Mouse (Mus musculus) embryonic facial prominence, embryonic 13.5 days (tissue): Measurements from ENCODE around the gene Izumo1. TPM values are rescaled to one million over a fixed set of nuclear protein-coding genes. Genes with fewer than 3 reads are reported as not detected.

Experiments
- ATAC-seq: fragments of 200-750 bp; cut with Nextera tagmentation; 2 replicates; pipeline ENCODE4 v1.8.0; 2017; ENCODE audit warnings: low read depth; ENCODE audit not compliant: insufficient number of reproducible peaks, insufficient read depth, low FRiP score, low TSS enrichment
- H3K27ac ChIP-seq: fragments of 300-500 bp; sonication (generic); 2 replicates; pipeline ENCODE4 v1.5.1; 2015; ENCODE audit warnings: moderate library complexity, mild to moderate bottlenecking, inconsistent platforms
- H3K27me3 ChIP-seq: fragments of 300-500 bp; sonication (generic); 2 replicates; pipeline ENCODE4 v1.6.1; 2015; ENCODE audit warnings: mild to moderate bottlenecking, inconsistent platforms
- H3K36me3 ChIP-seq: fragments of 300-500 bp; sonication (generic); 2 replicates; pipeline ENCODE4 v1.6.1; 2015; ENCODE audit warnings: mild to moderate bottlenecking, inconsistent platforms
- H3K4me1 ChIP-seq: fragments of 300-500 bp; sonication (generic); 2 replicates; pipeline ENCODE4 v1.6.1; 2015; ENCODE audit warnings: inconsistent platforms
- H3K4me2 ChIP-seq: fragments of 300-500 bp; sonication (generic); 2 replicates; pipeline ENCODE4 v1.6.1; 2015; ENCODE audit warnings: moderate library complexity, mild to moderate bottlenecking, inconsistent platforms
- H3K4me3 ChIP-seq: fragments of 300-500 bp; sonication (generic); 2 replicates; pipeline ENCODE4 v1.5.1; 2015; ENCODE audit warnings: mild to moderate bottlenecking, inconsistent platforms
- H3K9ac ChIP-seq: fragments of 300-500 bp; sonication (generic); 2 replicates; pipeline ENCODE4 v1.6.1; 2015; ENCODE audit warnings: mild to moderate bottlenecking, inconsistent platforms
- H3K9me3 ChIP-seq: fragments of 300-500 bp; sonication (generic); 2 replicates; pipeline ENCODE4 v1.6.1; 2016; ENCODE audit warnings: inconsistent platforms
- WGBS: fragments of 180-500 bp; shearing (Covaris S2); methylation state at CpG from one replicate; pipeline ENCODE4 v1.1.7; 2015; ENCODE audit warnings: mixed read lengths; 5-methylcytosine and 5-hydroxymethylcytosine counted together
- polyA plus RNA-seq: library from polyadenylated mRNA; unstranded; fragments of >200 nt; fragmentation: Nextera tagmentation; extraction: Ambion mirVana; gene quantifications from 2 replicates; pipeline ENCODE4 v1.2.1, GENCODE M21; 2015

Gene Izumo1
- 0.27 and 0.39 TPM in 2 replicates for polyA plus RNA-seq

GRCm38 (mm10) chr7:45621443-45621842 lies at the start of gene Izumo1:
Izumo1 (plus strand) TSS chr7:45621811.
- Histone ChIP-seq H3K9ac (no peak within 1 kb of the TSS), H3K4me3 (no peak within 1 kb of the TSS), H3K36me3 (no peaks in the 10 kb centered on the region), H3K9me3 (no peaks in the 10 kb centered on the region), H3K27ac (no peak within 1 kb of the TSS), H3K4me1 (peaks cover 12% of the 10 kb centered on the region), H3K27me3 (peaks cover 36% of the 10 kb centered on the region), H3K4me2 (no peak within 1 kb of the TSS)
- ATAC-seq = no peak
- 29% methylated on average over 9 of the region's 9 CpGs for WGBS

GRCm38 (mm10) chr7:45571966-45572365 lies 49.6 kb upstream of the Izumo1 start:
- no peak overlapping the region for H3K27ac ChIP-seq
- no peak overlapping the region for H3K4me2 ChIP-seq
- H3K36me3 ChIP-seq = peaks cover 21% of the 10 kb centered on the region
- H3K4me3 ChIP-seq = no peak overlapping the region
- H3K9me3 ChIP-seq = no peaks in the 10 kb centered on the region
- peaks cover 28% of the 10 kb centered on the region for H3K4me1 ChIP-seq
- no peak for ATAC-seq
- 42% methylated on average over 1 of the region's 1 CpGs for WGBS
- H3K9ac ChIP-seq = peak overlapping the region; percentile 91; the same call in 1 of the 2 replicates
- H3K27me3 ChIP-seq = no peaks in the 10 kb centered on the region

GRCm38 (mm10) chr7:45573954-45574353 lies 47.7 kb upstream of the Izumo1 start:
- no peak for ATAC-seq
- H3K27me3 ChIP-seq = no peaks in the 10 kb centered on the region
- no peak overlapping the region for H3K4me2 ChIP-seq
- no peak overlapping the region; the same call in 1 of the 2 replicates for H3K9ac ChIP-seq
- peaks cover 40% of the 10 kb centered on the region for H3K36me3 ChIP-seq
- no peak overlapping the region for H3K27ac ChIP-seq
- no peak overlapping the region for H3K4me3 ChIP-seq
- WGBS = 76% methylated on average over 8 of the region's 8 CpGs
- no peaks in the 10 kb centered on the region for H3K9me3 ChIP-seq
- H3K4me1 ChIP-seq = peaks cover 18% of the 10 kb centered on the region

GRCm38 (mm10) chr7:45574472-45575379 lies 46.9 kb upstream of the Izumo1 start:
- Histone ChIP-seq H3K4me3 (no peak overlapping the region), H3K4me1 (peaks cover 17% of the 10 kb centered on the region), H3K9me3 (no peaks in the 10 kb centered on the region), H3K27ac (no peak overlapping the region), H3K36me3 (peaks cover 43% of the 10 kb centered on the region), H3K4me2 (no peak overlapping the region), H3K9ac (0 out of 2 replicates have a peak overlapping the region, but pooled peaks have one; percentile 36), H3K27me3 (no peaks in the 10 kb centered on the region)
- WGBS = 82% methylated on average over 15 of the region's 15 CpGs
- no peak for ATAC-seq

GRCm38 (mm10) chr7:45585923-45586322 lies 35.7 kb upstream of the Izumo1 start:
- Histone ChIP-seq H3K27me3 (no peaks in the 10 kb centered on the region), H3K9ac (no peak overlapping the region), H3K4me3 (no peak overlapping the region), H3K36me3 (peaks cover 48% of the 10 kb centered on the region), H3K4me1 (peaks cover 9% of the 10 kb centered on the region; the same call in 1 of the 2 replicates), H3K9me3 (no peaks in the 10 kb centered on the region), H3K4me2 (no peak overlapping the region), H3K27ac (no peak overlapping the region)
- no peak for ATAC-seq
- WGBS = 91% methylated on average over 6 of the region's 6 CpGs

- peaks cover 41% of the 10 kb centered on the region for H3K36me3 ChIP-seq
- no peak overlapping the region for H3K9ac ChIP-seq
- H3K4me2 ChIP-seq = no peak overlapping the region
- H3K27ac ChIP-seq = no peak overlapping the region
- H3K4me1 ChIP-seq = peaks cover 9% of the 10 kb centered on the region; the same call in 1 of the 2 replicates
- WGBS = 91% methylated on average over 23 of the region's 23 CpGs
- no peak overlapping the region for H3K4me3 ChIP-seq
- no peak for ATAC-seq
- H3K27me3 ChIP-seq = no peaks in the 10 kb centered on the region
- H3K9me3 ChIP-seq = no peaks in the 10 kb centered on the region
Measured at GRCm38 (mm10) chr7:45587631-45588592, 33.7 kb upstream of the Izumo1 start.

- no peaks in the 10 kb centered on the region for H3K9me3 ChIP-seq
- peak overlapping the region; percentile 57 for H3K4me2 ChIP-seq
- peak overlapping the region; percentile 33 for H3K4me3 ChIP-seq
- H3K36me3 ChIP-seq = peaks cover 32% of the 10 kb centered on the region
- H3K27ac ChIP-seq = no peak overlapping the region; the same call in 1 of the 2 replicates
- peaks cover 9% of the 10 kb centered on the region; the same call in 1 of the 2 replicates for H3K4me1 ChIP-seq
- 4% methylated on average over 19 of the region's 19 CpGs for WGBS
- H3K9ac ChIP-seq = peak overlapping the region; percentile 49; the same call in 1 of the 2 replicates
- peak; percentile 93 for ATAC-seq
- no peaks in the 10 kb centered on the region for H3K27me3 ChIP-seq
Measured at GRCm38 (mm10) chr7:45589173-45589572, 32.4 kb upstream of the Izumo1 start.

GRCm38 (mm10) chr7:45589898-45590297 lies 31.7 kb upstream of the Izumo1 start:
- Histone ChIP-seq H3K4me3 (peak overlapping the region; percentile 33; the same call in 1 of the 2 replicates), H3K4me1 (peaks cover 9% of the 10 kb centered on the region; the same call in 1 of the 2 replicates), H3K9ac (no peak overlapping the region), H3K36me3 (peaks cover 25% of the 10 kb centered on the region), H3K27ac (no peak overlapping the region), H3K9me3 (no peaks in the 10 kb centered on the region), H3K27me3 (no peaks in the 10 kb centered on the region), H3K4me2 (no peak overlapping the region; the same call in 1 of the 2 replicates)
- ATAC-seq = no peak
- WGBS = 94% methylated on average over 5 of the region's 5 CpGs

- Histone ChIP-seq H3K9me3 (no peaks in the 10 kb centered on the region), H3K27ac (no peak overlapping the region), H3K9ac (no peak overlapping the region), H3K4me1 (peaks cover 9% of the 10 kb centered on the region; the same call in 1 of the 2 replicates), H3K4me3 (no peak overlapping the region), H3K36me3 (peaks cover 16% of the 10 kb centered on the region), H3K27me3 (no peaks in the 10 kb centered on the region), H3K4me2 (no peak overlapping the region)
- ATAC-seq = no peak
- WGBS = 65% methylated on average over 3 of the region's 3 CpGs
Measured at GRCm38 (mm10) chr7:45590874-45591273, 30.7 kb upstream of the Izumo1 start.

- H3K27me3 ChIP-seq = no peaks in the 10 kb centered on the region
- WGBS = 81% methylated on average over 7 of the region's 7 CpGs
- no peak overlapping the region for H3K27ac ChIP-seq
- H3K9ac ChIP-seq = no peak overlapping the region
- H3K36me3 ChIP-seq = peaks cover 10% of the 10 kb centered on the region
- no peak overlapping the region for H3K4me3 ChIP-seq
- H3K4me2 ChIP-seq = no peak overlapping the region
- no peak for ATAC-seq
- H3K9me3 ChIP-seq = no peaks in the 10 kb centered on the region
- peaks cover 9% of the 10 kb centered on the region; the same call in 1 of the 2 replicates for H3K4me1 ChIP-seq
Measured at GRCm38 (mm10) chr7:45591880-45592279, 29.7 kb upstream of the Izumo1 start.
